Mouse (Mus musculus) embryonic facial prominence, embryonic 10.5 days (tissue): ENCODE data around the gene Ptrh1. TPM values are rescaled to one million over a fixed set of nuclear protein-coding genes. Genes with fewer than 3 reads are reported as not detected.

Experiments
- DNase-seq: peaks from one replicate; pipeline ENCODE4 v3.0.0-alpha.2; 2017; ENCODE audit warnings: low spot score
- H3K27ac ChIP-seq: fragments of 300-500 bp; sonication (generic); replicated peaks from 2 replicates; pipeline ENCODE4 v1.5.1; 2016; ENCODE audit warnings: mild to moderate bottlenecking
- H3K27me3 ChIP-seq: fragments of 300-500 bp; sonication (generic); replicated peaks from 2 replicates; pipeline ENCODE4 v1.6.1; 2016; ENCODE audit warnings: low read depth, mild to moderate bottlenecking; ENCODE audit not compliant: poor library complexity, severe bottlenecking
- H3K36me3 ChIP-seq: fragments of 300-500 bp; sonication (generic); replicated peaks from 2 replicates; pipeline ENCODE4 v1.6.1; 2016; ENCODE audit warnings: mild to moderate bottlenecking, moderate library complexity
- H3K4me1 ChIP-seq: fragments of 300-500 bp; sonication (generic); 2 replicates; pipeline ENCODE4 v1.6.1; 2016
- H3K4me3 ChIP-seq: fragments of 300-500 bp; sonication (generic); 2 replicates; pipeline ENCODE4 v1.5.1; 2016; ENCODE audit warnings: mild to moderate bottlenecking, moderate library complexity
- H3K9me3 ChIP-seq: fragments of 300-500 bp; sonication (generic); 2 replicates; pipeline ENCODE4 v1.6.1; 2016; ENCODE audit warnings: mild to moderate bottlenecking
- WGBS: fragments of 180-500 bp; shearing (Covaris S2); methylation state at CpG from one replicate; pipeline ENCODE4 v1.1.7; 2016; 5-methylcytosine and 5-hydroxymethylcytosine counted together
- polyA plus RNA-seq: library from polyadenylated mRNA; unstranded; fragments of >200 nt; fragmentation: Nextera tagmentation; extraction: Ambion mirVana; gene quantifications from 2 replicates; pipeline ENCODE4 v1.2.1, GENCODE M21; 2016

Ptrh1 gene
- polyA plus RNA-seq = 5.3 and 6.4 TPM in 2 replicates

DNA sequence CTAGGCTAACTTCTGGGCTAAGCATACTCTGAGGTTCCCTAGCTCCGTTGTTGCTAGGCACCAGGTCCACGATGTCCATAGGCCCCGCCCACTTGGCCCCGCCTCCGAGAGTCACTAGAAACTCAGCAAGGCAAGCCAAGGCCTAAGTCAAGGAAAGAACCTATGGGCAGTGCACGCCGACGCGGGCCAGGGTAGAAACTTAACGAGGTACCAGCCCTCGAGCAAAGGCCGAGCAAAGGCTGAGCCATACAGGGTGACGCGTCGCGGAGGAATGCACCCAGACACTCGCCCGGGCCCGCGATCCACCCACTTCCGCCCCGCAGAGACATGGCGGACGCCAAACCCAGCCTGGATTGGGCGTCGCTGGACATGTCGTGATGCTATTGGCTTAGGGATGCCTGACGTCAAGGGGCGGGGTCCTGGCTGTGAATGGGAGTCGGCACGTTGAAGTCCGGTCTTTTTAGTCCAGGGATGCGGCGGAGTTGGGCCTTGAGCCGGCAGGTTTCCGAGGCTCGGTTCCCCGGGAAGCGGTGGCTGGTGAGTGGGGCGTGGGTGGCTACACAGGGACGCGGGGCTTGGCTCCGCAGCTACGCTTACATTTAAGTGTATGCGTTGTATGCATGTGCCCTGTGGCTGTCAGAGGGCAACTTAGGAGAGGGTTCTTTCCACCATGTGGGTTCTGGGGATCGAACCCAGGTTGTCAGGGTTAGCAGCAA is at the start of gene Ptrh1, which contains the start of gene Ttc16:
Ptrh1 (plus strand) TSS at position 428 of the 716 bp plus-strand sequence.
Ttc16 (minus strand) TSS at position 275 of the 716 bp plus-strand sequence.
- Histone ChIP-seq H3K9me3 (no peaks in the 10 kb centered on the region), H3K27me3 (peaks cover 26% of the 10 kb centered on the region), H3K4me1 (peaks cover 51% of the 10 kb centered on the region), H3K36me3 (no peaks in the 10 kb centered on the region), H3K27ac (peak within 1 kb of the TSS; percentile 84), H3K4me3 (peak within 1 kb of the TSS; percentile 77)
- under 1% methylated on average over 46 of the region's 46 CpGs for WGBS
- peak; percentile 98 for DNase-seq

- Histone ChIP-seq H3K4me1 (peaks cover 59% of the 10 kb centered on the region), H3K27me3 (no peaks in the 10 kb centered on the region), H3K36me3 (no peaks in the 10 kb centered on the region), H3K4me3 (peak overlapping the region; percentile 55), H3K9me3 (no peaks in the 10 kb centered on the region), H3K27ac (peak overlapping the region; percentile 82)
- peak; percentile 95 for DNase-seq
- WGBS = under 1% methylated on average over 16 of the region's 16 CpGs
These were observed 48.2 kb upstream of the Ptrh1 start for GRCm38 (mm10) chr2:32727435-32727834.

GRCm38 (mm10) chr2:32728463-32728862 is 47.1 kb upstream of the Ptrh1 start:
- H3K27me3 ChIP-seq = no peaks in the 10 kb centered on the region
- peak; percentile 40 for DNase-seq
- peak overlapping the region; percentile 55 for H3K4me3 ChIP-seq
- H3K36me3 ChIP-seq = no peaks in the 10 kb centered on the region
- peaks cover 69% of the 10 kb centered on the region for H3K4me1 ChIP-seq
- H3K9me3 ChIP-seq = no peaks in the 10 kb centered on the region
- peak overlapping the region; percentile 82 for H3K27ac ChIP-seq
- WGBS = 46% methylated on average over 7 of the region's 7 CpGs

DNA sequence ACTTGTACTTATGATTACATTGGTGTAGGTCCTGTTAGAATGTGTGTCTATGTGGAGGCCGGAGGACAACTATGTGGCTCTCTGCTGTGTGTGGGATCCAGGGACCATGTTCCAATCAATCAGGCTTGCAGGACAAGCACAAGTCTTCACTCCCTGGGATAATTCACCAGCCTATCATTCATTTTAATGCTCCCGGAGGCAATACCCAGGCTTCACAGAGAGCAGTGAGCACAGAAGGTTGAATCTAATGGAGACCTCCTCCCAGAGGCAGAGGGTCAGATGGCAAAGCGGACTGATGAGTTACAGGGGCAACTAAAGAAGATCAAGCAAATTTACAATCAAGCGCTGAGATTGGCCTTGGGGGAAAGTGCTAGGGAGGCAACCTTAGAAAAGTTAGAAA is 46.0 kb upstream of the Ptrh1 start:
- no peaks in the 10 kb centered on the region for H3K27me3 ChIP-seq
- peaks cover 78% of the 10 kb centered on the region for H3K4me1 ChIP-seq
- no peaks in the 10 kb centered on the region; the same call in 1 of the 2 replicates for H3K36me3 ChIP-seq
- 0 out of 2 replicates have a peak overlapping the region, but pooled peaks have one; percentile 82 for H3K27ac ChIP-seq
- WGBS = 57% methylated on average over 4 of the region's 4 CpGs
- H3K9me3 ChIP-seq = no peaks in the 10 kb centered on the region
- no peak for DNase-seq
- peak overlapping the region; percentile 55; the same call in 1 of the 2 replicates for H3K4me3 ChIP-seq

GRCm38 (mm10) chr2:32730854-32731253 is 44.7 kb upstream of the Ptrh1 start:
- DNase-seq = peak; percentile 91
- no peaks in the 10 kb centered on the region for H3K9me3 ChIP-seq
- peak overlapping the region; percentile 82 for H3K27ac ChIP-seq
- no peaks in the 10 kb centered on the region; the same call in 1 of the 2 replicates for H3K36me3 ChIP-seq
- no peaks in the 10 kb centered on the region for H3K27me3 ChIP-seq
- peaks cover 86% of the 10 kb centered on the region for H3K4me1 ChIP-seq
- 19% methylated on average over 11 of the region's 11 CpGs for WGBS
- peak overlapping the region; percentile 55 for H3K4me3 ChIP-seq

GRCm38 (mm10) chr2:32731911-32732310 is 43.7 kb upstream of the Ptrh1 start:
- no peak for DNase-seq
- peaks cover 94% of the 10 kb centered on the region for H3K4me1 ChIP-seq
- H3K36me3 ChIP-seq = no peaks in the 10 kb centered on the region; the same call in 1 of the 2 replicates
- no peaks in the 10 kb centered on the region for H3K9me3 ChIP-seq
- 65% methylated on average over 4 of the region's 4 CpGs for WGBS
- H3K4me3 ChIP-seq = peak overlapping the region; percentile 13; the same call in 1 of the 2 replicates
- H3K27ac ChIP-seq = peak overlapping the region; percentile 82
- H3K27me3 ChIP-seq = no peaks in the 10 kb centered on the region

DNA sequence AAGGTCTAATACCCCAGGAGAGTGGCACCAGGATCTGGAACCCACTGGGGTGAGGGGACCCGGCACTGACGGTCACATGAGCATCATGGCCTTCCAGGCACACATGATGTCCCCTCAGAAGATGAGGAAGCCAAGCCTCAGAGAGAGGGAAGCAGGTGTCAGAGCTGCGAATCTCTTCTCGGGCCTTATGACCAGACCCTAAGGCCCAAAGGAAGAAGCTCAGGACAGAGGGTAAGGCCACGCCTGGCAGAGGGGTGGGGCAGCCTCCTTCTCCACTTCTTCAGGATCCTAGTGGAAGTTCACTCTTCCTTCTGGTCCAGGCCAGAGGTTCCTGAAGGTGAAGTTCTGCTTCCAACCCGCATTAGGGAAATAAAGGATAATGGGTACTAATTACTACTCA is 42.9 kb upstream of the Ptrh1 start:
- Histone ChIP-seq H3K27me3 (no peaks in the 10 kb centered on the region), H3K4me3 (no peak overlapping the region), H3K27ac (peak overlapping the region; percentile 82; the same call in 1 of the 2 replicates), H3K9me3 (no peaks in the 10 kb centered on the region), H3K36me3 (peaks cover 5% of the 10 kb centered on the region), H3K4me1 (peaks cover 93% of the 10 kb centered on the region)
- WGBS = 71% methylated on average over 6 of the region's 6 CpGs
- DNase-seq = no peak

DNA sequence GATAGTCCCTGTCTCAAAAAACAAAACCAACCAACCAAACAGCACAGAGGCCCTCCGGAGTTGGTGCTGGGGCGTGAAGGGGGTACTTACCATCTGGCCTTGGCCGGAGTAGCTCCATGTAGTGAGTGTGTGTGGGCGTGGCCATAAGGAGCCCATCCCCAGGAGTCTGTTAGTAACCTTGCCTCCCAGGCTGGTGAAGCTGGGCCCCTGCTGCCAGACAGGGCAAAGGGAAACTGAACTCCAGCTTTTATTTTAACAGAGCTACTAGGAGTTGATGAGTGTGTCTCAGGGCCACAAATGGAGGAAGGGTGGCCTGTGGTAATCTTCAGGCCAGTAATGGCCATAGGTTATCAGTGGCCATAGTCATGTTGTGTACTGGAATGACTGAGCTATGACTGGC is 41.1 kb upstream of the Ptrh1 start:
- WGBS = 51% methylated on average over 4 of the region's 4 CpGs
- DNase-seq = no peak
- Histone ChIP-seq H3K9me3 (no peaks in the 10 kb centered on the region), H3K36me3 (peaks cover 6% of the 10 kb centered on the region), H3K4me1 (peaks cover 75% of the 10 kb centered on the region), H3K27ac (peak overlapping the region; percentile 69), H3K27me3 (peaks cover 3% of the 10 kb centered on the region; the same call in 1 of the 2 replicates), H3K4me3 (peak overlapping the region; percentile 28; the same call in 1 of the 2 replicates)

GRCm38 (mm10) chr2:32734933-32735332 is 40.7 kb upstream of the Ptrh1 start:
- peak; percentile 46 for DNase-seq
- Histone ChIP-seq H3K36me3 (peaks cover 6% of the 10 kb centered on the region), H3K4me3 (peak overlapping the region; percentile 28; the same call in 1 of the 2 replicates), H3K27me3 (peaks cover 8% of the 10 kb centered on the region), H3K27ac (peak overlapping the region; percentile 69), H3K9me3 (no peaks in the 10 kb centered on the region), H3K4me1 (peaks cover 71% of the 10 kb centered on the region)
- WGBS = 48% methylated on average over 4 of the region's 4 CpGs

DNA sequence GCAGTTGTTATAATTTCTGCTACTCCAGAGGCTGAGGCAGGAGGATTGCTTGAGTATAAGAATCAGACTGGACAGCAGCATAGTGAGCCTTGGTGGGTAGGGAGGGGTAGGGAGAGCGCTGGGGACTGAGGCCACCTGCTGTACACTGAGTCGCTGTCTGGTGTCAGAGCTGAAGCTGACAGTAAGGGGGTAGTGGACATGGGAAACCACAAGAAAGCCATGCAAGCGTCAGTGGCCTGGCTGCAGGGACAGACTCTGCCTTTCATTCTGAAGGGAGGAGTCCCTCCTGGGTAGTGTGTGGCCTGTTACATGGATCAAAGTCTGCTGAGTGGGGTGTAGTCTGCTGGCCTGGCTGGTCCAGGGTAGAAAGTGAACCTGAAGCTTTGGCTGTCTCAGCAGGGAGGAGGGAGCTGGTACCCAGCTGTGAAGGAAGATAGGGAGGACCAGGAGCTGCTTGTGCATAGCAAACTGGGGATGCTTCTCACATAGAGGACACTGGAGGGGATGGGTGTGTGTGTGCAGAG is 39.2 kb upstream of the Ptrh1 start:
- peaks cover 64% of the 10 kb centered on the region for H3K4me1 ChIP-seq
- peaks cover 6% of the 10 kb centered on the region for H3K36me3 ChIP-seq
- H3K9me3 ChIP-seq = no peaks in the 10 kb centered on the region
- DNase-seq = no peak
- H3K27me3 ChIP-seq = peaks cover 22% of the 10 kb centered on the region
- H3K4me3 ChIP-seq = peak overlapping the region; percentile 16; the same call in 1 of the 2 replicates
- H3K27ac ChIP-seq = peak overlapping the region; percentile 40; the same call in 1 of the 2 replicates
- 47% methylated on average over 3 of the region's 3 CpGs for WGBS

DNA sequence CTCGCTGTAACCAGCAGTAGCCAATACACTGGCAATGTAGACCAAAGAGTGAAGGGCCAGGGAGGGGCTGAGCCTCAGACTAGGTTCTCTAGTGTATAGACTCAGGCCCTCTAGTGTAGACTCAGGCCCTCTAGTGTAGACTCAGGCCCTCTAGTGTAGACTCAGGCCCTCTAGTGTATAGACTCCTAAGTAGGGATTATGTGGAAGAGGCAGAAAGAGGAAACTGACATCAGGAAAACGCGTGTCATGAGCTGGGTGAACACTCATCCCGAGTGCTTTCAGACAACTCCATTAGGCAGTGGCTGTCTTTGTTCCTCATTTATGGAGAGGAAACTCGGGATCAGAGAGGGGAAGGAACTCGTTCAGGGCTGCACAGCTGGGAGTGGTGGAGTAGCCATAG is 38.6 kb upstream of the Ptrh1 start:
- H3K27me3 ChIP-seq = peaks cover 28% of the 10 kb centered on the region
- peaks cover 64% of the 10 kb centered on the region for H3K4me1 ChIP-seq
- H3K27ac ChIP-seq = peak overlapping the region; percentile 40; the same call in 1 of the 2 replicates
- no peak for DNase-seq
- WGBS = 63% methylated on average over 6 of the region's 6 CpGs
- peaks cover 6% of the 10 kb centered on the region for H3K36me3 ChIP-seq
- H3K4me3 ChIP-seq = no peak overlapping the region
- H3K9me3 ChIP-seq = no peaks in the 10 kb centered on the region

- H3K27me3 ChIP-seq = peaks cover 49% of the 10 kb centered on the region
- WGBS = 69% methylated on average over 4 of the region's 4 CpGs
- peaks cover 54% of the 10 kb centered on the region for H3K4me1 ChIP-seq
- H3K36me3 ChIP-seq = peaks cover 11% of the 10 kb centered on the region
- no peak for DNase-seq
- no peak overlapping the region for H3K27ac ChIP-seq
- H3K4me3 ChIP-seq = no peak overlapping the region
- H3K9me3 ChIP-seq = no peaks in the 10 kb centered on the region
These were observed 36.3 kb upstream of the Ptrh1 start for GRCm38 (mm10) chr2:32739311-32739710.
